Mouse (Mus musculus): ENCODE data around the gene Nccrp1. TPM values are rescaled to one million over a fixed set of nuclear protein-coding genes. Genes with fewer than 3 reads are reported as not detected.
"Not testable (repeated sequence)": the region's sequence is repeated elsewhere in the genome, so short reads cannot be mapped to it uniquely, and the experiment has no call there.

Nccrp1 gene
- polyA plus RNA-seq, 1 experiment from 2014 or later = not detected

- Histone ChIP-seq H3K36me3 (no peaks in the 10 kb centered on the region), H3K4me1 (replicated peaks) (peaks cover 13% of the 10 kb centered on the region; the same call in 1 of the 2 replicates), H3K4me2 (replicated peaks) (no peak overlapping the region), H3K27me3 (replicated peaks) (peaks cover 24% of the 10 kb centered on the region), H3K9me3 (no peaks in the 10 kb centered on the region), H3K27ac (no peak overlapping the region), H3K4me3 (replicated peaks) (no peak overlapping the region), H3K9ac (no peak overlapping the region)
- 27% methylated on average over 14 of the region's 14 CpGs for WGBS
- ATAC-seq = peak; percentile 54
Measured at GRCm38 (mm10) chr7:28545048-28545890, 1.8 kb downstream of the Nccrp1 start.

- Histone ChIP-seq H3K9ac (no peak overlapping the region), H3K4me3 (replicated peaks) (peak overlapping the region; percentile 19), H3K4me1 (replicated peaks) (peaks cover 13% of the 10 kb centered on the region; the same call in 1 of the 2 replicates), H3K4me2 (replicated peaks) (peak overlapping the region; percentile 55), H3K27ac (no peak overlapping the region), H3K9me3 (no peaks in the 10 kb centered on the region), H3K36me3 (no peaks in the 10 kb centered on the region), H3K27me3 (replicated peaks) (peaks cover 24% of the 10 kb centered on the region)
- WGBS = 4% methylated on average over 23 of the region's 27 CpGs
- ATAC-seq = peak; percentile 63
Measured at GRCm38 (mm10) chr7:28544051-28544601, 2.9 kb downstream of the Nccrp1 start.

GRCm38 (mm10) chr7:28540526-28540925, 6.5 kb downstream of the Nccrp1 start, which contains the start of gene Sycn:
Sycn (plus strand) TSS chr7:28540885.
- H3K27ac ChIP-seq = 0 out of 2 replicates have a peak within 1 kb of the TSS, but pooled peaks have one; percentile 32
- peak; percentile 48 for ATAC-seq

GRCm38 (mm10) chr7:28538886-28539285, 8.2 kb downstream of the Nccrp1 start:
- H3K27me3 ChIP-seq (replicated peaks); H3K4me1 ChIP-seq (replicated peaks); H3K9ac ChIP-seq; H3K36me3 ChIP-seq; H3K4me2 ChIP-seq (replicated peaks); H3K9me3 ChIP-seq; H3K27ac ChIP-seq; ATAC-seq; H3K4me3 ChIP-seq (replicated peaks): not testable (repeated sequence)
- WGBS = 80% methylated on average over 6 of the region's 6 CpGs

More at GRCm38 (mm10) chr7:28540526-28540925, 6.5 kb downstream of the Nccrp1 start, which contains the start of gene Sycn:
- Histone ChIP-seq H3K36me3 (no peaks in the 10 kb centered on the region), H3K4me3 (replicated peaks) (no peak within 1 kb of the TSS), H3K27me3 (replicated peaks) (peaks cover 5% of the 10 kb centered on the region; the same call in 1 of the 2 replicates), H3K4me1 (replicated peaks) (no peaks in the 10 kb centered on the region; the same call in 1 of the 2 replicates), H3K4me2 (replicated peaks) (no peak within 1 kb of the TSS), H3K9me3 (no peaks in the 10 kb centered on the region), H3K9ac (no peak within 1 kb of the TSS)
- WGBS = 45% methylated on average over 4 of the region's 4 CpGs

GRCm38 (mm10) chr7:28532005-28532404, 15.0 kb downstream of the Nccrp1 start:
- Histone ChIP-seq H3K4me3 (replicated peaks) (no peak overlapping the region), H3K36me3 (no peaks in the 10 kb centered on the region), H3K4me2 (replicated peaks) (no peak overlapping the region), H3K27ac (no peak overlapping the region), H3K9me3 (no peaks in the 10 kb centered on the region), H3K9ac (no peak overlapping the region), H3K4me1 (replicated peaks) (0 out of 2 replicates have a peak, but pooled peaks cover 2% of the 10 kb centered on the region), H3K27me3 (replicated peaks) (no peaks in the 10 kb centered on the region)
- WGBS = 69% methylated on average over 8 of the region's 8 CpGs
- no peak for ATAC-seq

- Histone ChIP-seq H3K27ac (no peak overlapping the region), H3K4me3 (replicated peaks) (no peak overlapping the region), H3K27me3 (replicated peaks) (no peaks in the 10 kb centered on the region), H3K36me3 (no peaks in the 10 kb centered on the region), H3K9ac (no peak overlapping the region), H3K4me2 (replicated peaks) (peak overlapping the region; percentile 40; the same call in 1 of the 2 replicates), H3K9me3 (no peaks in the 10 kb centered on the region), H3K4me1 (replicated peaks) (0 out of 2 replicates have a peak, but pooled peaks cover 2% of the 10 kb centered on the region)
- 9% methylated on average over 19 of the region's 19 CpGs for WGBS
- peak; percentile 84 for ATAC-seq
Measured at GRCm38 (mm10) chr7:28527922-28528719, 18.9 kb downstream of the Nccrp1 start.

- H3K27me3 ChIP-seq (replicated peaks); H3K27ac ChIP-seq; H3K36me3 ChIP-seq; H3K4me1 ChIP-seq (replicated peaks); H3K4me2 ChIP-seq (replicated peaks); H3K4me3 ChIP-seq (replicated peaks); H3K9me3 ChIP-seq; ATAC-seq; H3K9ac ChIP-seq: not testable (repeated sequence)
- WGBS = 66% methylated on average over 5 of the region's 6 CpGs
Measured at GRCm38 (mm10) chr7:28522536-28522935, 24.5 kb downstream of the Nccrp1 start, which contains the start of gene Ifnl3. Ifnl3 (plus strand) TSS chr7:28522836.

- H3K9ac ChIP-seq = no peak overlapping the region
- no peak for ATAC-seq
- no peaks in the 10 kb centered on the region for H3K4me1 ChIP-seq (replicated peaks)
- no peaks in the 10 kb centered on the region for H3K36me3 ChIP-seq
- WGBS = 68% methylated on average over 8 of the region's 8 CpGs
- no peak overlapping the region for H3K27ac ChIP-seq
- H3K4me3 ChIP-seq (replicated peaks) = no peak overlapping the region
- no peaks in the 10 kb centered on the region for H3K9me3 ChIP-seq
- H3K4me2 ChIP-seq (replicated peaks) = no peak overlapping the region
- H3K27me3 ChIP-seq (replicated peaks) = no peaks in the 10 kb centered on the region
Measured at GRCm38 (mm10) chr7:28511441-28511840, 35.6 kb downstream of the Nccrp1 start.

GRCm38 (mm10) chr7:28510405-28510974, 36.6 kb downstream of the Nccrp1 start, which contains the start of gene Ifnl2:
Ifnl2 (minus strand) TSS chr7:28510455.
- H3K27me3 ChIP-seq (replicated peaks); H3K9me3 ChIP-seq; H3K36me3 ChIP-seq; H3K27ac ChIP-seq; H3K4me2 ChIP-seq (replicated peaks); H3K4me3 ChIP-seq (replicated peaks); H3K9ac ChIP-seq; H3K4me1 ChIP-seq (replicated peaks): not testable (repeated sequence)
- peak; percentile 41 for ATAC-seq
- 55% methylated on average over 8 of the region's 8 CpGs for WGBS

- ATAC-seq = not testable (repeated sequence)
- WGBS = 70% methylated on average over 2 of the region's 2 CpGs
Measured at GRCm38 (mm10) chr7:28509121-28509520, 37.9 kb downstream of the Nccrp1 start.

GRCm38 (mm10) chr7:28505585-28505984, 41.5 kb downstream of the Nccrp1 start:
- Histone ChIP-seq H3K4me1 (replicated peaks) (no peaks in the 10 kb centered on the region), H3K4me2 (replicated peaks) (no peak overlapping the region), H3K27me3 (replicated peaks) (no peaks in the 10 kb centered on the region), H3K9me3 (no peaks in the 10 kb centered on the region), H3K36me3 (no peaks in the 10 kb centered on the region), H3K27ac (no peak overlapping the region), H3K9ac (no peak overlapping the region), H3K4me3 (replicated peaks) (no peak overlapping the region)
- WGBS = 5% methylated on average over 5 of the region's 5 CpGs
- no peak for ATAC-seq

More at GRCm38 (mm10) chr7:28509121-28509520, 37.9 kb downstream of the Nccrp1 start:
- not testable (repeated sequence) for H3K36me3 ChIP-seq; H3K9ac ChIP-seq; H3K4me1 ChIP-seq (replicated peaks); H3K4me3 ChIP-seq (replicated peaks); H3K27me3 ChIP-seq (replicated peaks); H3K27ac ChIP-seq; H3K9me3 ChIP-seq; H3K4me2 ChIP-seq (replicated peaks)
